Mouse (Mus musculus): ENCODE measurements at regions not wholly inside any gene's neighbourhood (a gene's known extent, or its start where the extent isn't known, plus 50 kb on each side); places are given as distances from the start of the nearest gene placed in this dataset.

GRCm38 (mm10) chr13:71068011-71068410 is 226.4 kb upstream of the Adamts16 start:
- no peak for TF ChIP-seq CTCF (IDR thresholded peaks at IDR 0.05; ENCODE audit: low read depth, low read length)
- TF ChIP-seq POLR2AphosphoS5 (IDR thresholded peaks at IDR 0.05; ENCODE audit: insufficient replicate concordance, low read depth, low read length), result no peak
- TF ChIP-seq TAL1 (conservative IDR thresholded peaks at IDR 0.05; ENCODE audit: low read depth, low read length), result no peak

All from G1E (cell line).